Mouse (Mus musculus) embryonic fibroblast, embryonic 13.5 days (primary cell): ENCODE measurements around the gene Diaph2. TPM values are rescaled to one million over a fixed set of nuclear protein-coding genes. Genes with fewer than 3 reads are reported as not detected.

ENCODE experiments used
- H3K27ac ChIP-seq: 2 replicates; pipeline ENCODE4 v1.5.1; 2012; ENCODE audit warnings: low read length, control low read depth, inconsistent platforms; ENCODE audit not compliant: insufficient read depth
- H3K4me1 ChIP-seq: 2 replicates; pipeline ENCODE4 v1.6.1; 2011; ENCODE audit warnings: low read length; ENCODE audit not compliant: control insufficient read depth, insufficient read depth
- H3K4me3 ChIP-seq: 2 replicates; pipeline ENCODE4 v1.5.1; 2011; ENCODE audit warnings: mild to moderate bottlenecking, control low read depth, low read length; ENCODE audit not compliant: insufficient read depth
- CTCF ChIP-seq: IDR thresholded peaks from 2 replicates; pipeline ENCODE4 v1.5.1; 2011; ENCODE audit warnings: mild to moderate bottlenecking, control low read depth, low read length, moderate library complexity, borderline replicate concordance; ENCODE audit not compliant: insufficient read depth
- POLR2A ChIP-seq: IDR thresholded peaks from 2 replicates; pipeline ENCODE4 v1.6.1; 2011; ENCODE audit warnings: low read depth, mild to moderate bottlenecking, control low read depth, low read length, moderate library complexity
- polyA plus RNA-seq: library from polyadenylated mRNA; stranded (reverse); fragments of >200 nt; gene quantifications from 2 replicates; pipeline ENCODE4 v1.2.4, GENCODE M21; 2011; ENCODE audit warnings: low read depth; ENCODE audit not compliant: missing spikeins, insufficient read length

Gene Diaph2
- polyA plus RNA-seq, 1 experiment: 17.7 TPM

DNA sequence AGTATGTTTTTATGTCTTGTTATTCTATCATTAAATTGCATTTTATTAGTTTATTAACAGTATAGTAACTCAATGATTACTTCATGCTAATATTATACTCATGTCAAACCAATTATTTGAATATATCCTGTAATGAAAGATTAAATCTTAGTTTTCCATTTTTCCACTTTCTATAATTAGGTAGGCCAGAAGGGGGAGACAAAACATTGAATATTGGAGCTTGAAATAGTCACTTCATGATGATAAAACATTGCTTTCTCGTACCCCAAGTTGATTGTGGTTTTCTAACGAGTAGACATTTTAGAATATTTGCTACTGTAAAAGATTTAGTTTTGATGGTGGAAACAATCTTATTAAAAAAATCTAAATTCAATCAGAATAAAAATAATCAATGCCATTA is 82.4 kb downstream of the Diaph2 start:
- no peaks in the 10 kb centered on the region for H3K4me1 ChIP-seq
- no peak for TF ChIP-seq CTCF
- TF ChIP-seq POLR2A: no peak
- no peak overlapping the region for H3K4me3 ChIP-seq
- H3K27ac ChIP-seq: no peak overlapping the region

- H3K27ac ChIP-seq: no peak overlapping the region
- H3K4me3 ChIP-seq: no peak overlapping the region
- no peaks in the 10 kb centered on the region for H3K4me1 ChIP-seq
- TF ChIP-seq CTCF: no peak
- no peak for TF ChIP-seq POLR2A
Measured at GRCm38 (mm10) chrX:129833887-129834286, 84.3 kb downstream of the Diaph2 start.

GRCm38 (mm10) chrX:129884465-129884864 is 134.9 kb downstream of the Diaph2 start:
- no peaks in the 10 kb centered on the region for H3K4me1 ChIP-seq
- no peak for TF ChIP-seq CTCF
- TF ChIP-seq POLR2A: no peak
- H3K27ac ChIP-seq: no peak overlapping the region
- H3K4me3 ChIP-seq: no peak overlapping the region

GRCm38 (mm10) chrX:129925806-129926205 is 176.3 kb downstream of the Diaph2 start:
- TF ChIP-seq CTCF (no peak), POLR2A (no peak)

GRCm38 (mm10) chrX:129974816-129975215 is 225.3 kb downstream of the Diaph2 start:
- Histone ChIP-seq H3K4me3 (no peak overlapping the region), H3K27ac (no peak overlapping the region), H3K4me1 (no peaks in the 10 kb centered on the region)
- TF ChIP-seq POLR2A: no peak
- no peak for TF ChIP-seq CTCF

More at GRCm38 (mm10) chrX:129925806-129926205, 176.3 kb downstream of the Diaph2 start:
- Histone ChIP-seq H3K4me3 (no peak overlapping the region), H3K27ac (no peak overlapping the region), H3K4me1 (no peaks in the 10 kb centered on the region)

DNA sequence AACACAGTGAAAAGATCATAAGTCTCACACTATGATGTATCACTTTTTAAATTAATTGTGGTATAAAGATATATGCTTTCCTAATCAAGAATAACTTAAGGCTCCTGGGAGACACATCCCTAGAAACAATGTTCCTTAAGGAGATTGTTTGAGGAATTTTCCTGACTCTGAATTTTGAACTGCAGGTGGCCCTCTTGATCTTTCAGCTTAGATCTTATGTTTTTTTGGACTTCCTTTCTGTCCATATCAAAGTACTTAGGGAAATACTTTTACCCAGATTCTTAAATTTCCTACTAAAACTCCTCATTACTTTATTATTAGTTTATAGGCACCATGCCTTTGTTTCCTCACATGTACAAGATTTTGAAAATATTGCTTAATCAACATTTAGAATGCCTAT is 258.7 kb downstream of the Diaph2 start:
- H3K4me3 ChIP-seq: no peak overlapping the region
- no peak for TF ChIP-seq CTCF
- no peak for TF ChIP-seq POLR2A
- H3K27ac ChIP-seq: no peak overlapping the region
- H3K4me1 ChIP-seq: no peaks in the 10 kb centered on the region

GRCm38 (mm10) chrX:130019735-130020134 is 270.2 kb downstream of the Diaph2 start:
- H3K4me3 ChIP-seq: no peak overlapping the region
- no peak for TF ChIP-seq POLR2A
- TF ChIP-seq CTCF: no peak

DNA sequence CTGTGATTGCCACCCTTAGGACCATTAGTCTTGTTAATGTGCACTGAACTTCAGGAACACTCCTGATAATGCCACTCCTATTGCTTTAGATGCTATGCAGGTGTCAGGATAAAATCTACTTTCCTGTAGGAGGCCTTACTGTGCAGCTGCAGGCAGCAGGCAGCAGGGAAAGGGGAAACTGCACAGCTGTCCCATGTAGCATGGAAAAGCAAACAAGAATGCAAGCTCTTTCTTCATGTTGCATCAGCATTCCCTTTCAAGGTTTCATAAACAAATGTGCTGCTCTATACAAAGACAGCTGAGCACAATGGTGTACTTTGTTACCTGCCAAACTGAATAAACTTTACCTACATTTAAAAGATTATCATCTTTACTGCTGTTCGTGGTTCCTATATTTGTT is 295.0 kb downstream of the Diaph2 start:
- Histone ChIP-seq H3K4me1 (no peaks in the 10 kb centered on the region), H3K4me3 (no peak overlapping the region), H3K27ac (no peak overlapping the region)
- TF ChIP-seq CTCF (no peak), POLR2A (no peak)

More at GRCm38 (mm10) chrX:130019735-130020134, 270.2 kb downstream of the Diaph2 start:
- H3K4me1 ChIP-seq: no peaks in the 10 kb centered on the region
- H3K27ac ChIP-seq: no peak overlapping the region

GRCm38 (mm10) chrX:130149216-130149615 is 399.7 kb downstream of the Diaph2 start:
- no peak overlapping the region for H3K27ac ChIP-seq
- TF ChIP-seq POLR2A (no peak), CTCF (no peak)
- no peak overlapping the region for H3K4me3 ChIP-seq
- no peaks in the 10 kb centered on the region for H3K4me1 ChIP-seq

DNA sequence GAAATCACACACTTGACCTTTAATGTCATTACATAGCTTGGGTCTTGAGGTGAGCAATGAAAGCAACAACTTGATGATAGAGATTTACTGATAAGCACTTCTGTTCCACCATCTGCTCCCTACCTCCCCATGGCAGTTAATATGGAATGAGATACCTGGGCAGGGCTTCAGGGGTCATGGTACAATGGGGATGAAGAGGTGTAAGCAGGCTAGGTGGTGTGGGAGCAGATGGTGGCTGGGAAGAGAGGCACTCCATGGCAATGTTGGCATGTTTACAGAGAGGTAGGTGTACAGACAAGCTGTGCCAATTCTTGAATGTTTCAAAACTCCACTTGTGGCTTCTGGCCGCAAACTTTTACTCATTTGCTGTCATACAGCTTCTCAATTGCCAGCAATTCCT is 402.6 kb downstream of the Diaph2 start:
- H3K4me3 ChIP-seq: no peak overlapping the region
- no peaks in the 10 kb centered on the region for H3K4me1 ChIP-seq
- TF ChIP-seq CTCF (no peak), POLR2A (no peak)
- H3K27ac ChIP-seq: no peak overlapping the region

GRCm38 (mm10) chrX:130173126-130173525 is 423.6 kb downstream of the Diaph2 start:
- no peak for TF ChIP-seq POLR2A
- TF ChIP-seq CTCF: no peak
- no peak overlapping the region for H3K27ac ChIP-seq
- no peak overlapping the region for H3K4me3 ChIP-seq
- H3K4me1 ChIP-seq: no peaks in the 10 kb centered on the region
